9 mouse cellular contexts compared by ENCODE assay signal in the genomic region with DNA sequence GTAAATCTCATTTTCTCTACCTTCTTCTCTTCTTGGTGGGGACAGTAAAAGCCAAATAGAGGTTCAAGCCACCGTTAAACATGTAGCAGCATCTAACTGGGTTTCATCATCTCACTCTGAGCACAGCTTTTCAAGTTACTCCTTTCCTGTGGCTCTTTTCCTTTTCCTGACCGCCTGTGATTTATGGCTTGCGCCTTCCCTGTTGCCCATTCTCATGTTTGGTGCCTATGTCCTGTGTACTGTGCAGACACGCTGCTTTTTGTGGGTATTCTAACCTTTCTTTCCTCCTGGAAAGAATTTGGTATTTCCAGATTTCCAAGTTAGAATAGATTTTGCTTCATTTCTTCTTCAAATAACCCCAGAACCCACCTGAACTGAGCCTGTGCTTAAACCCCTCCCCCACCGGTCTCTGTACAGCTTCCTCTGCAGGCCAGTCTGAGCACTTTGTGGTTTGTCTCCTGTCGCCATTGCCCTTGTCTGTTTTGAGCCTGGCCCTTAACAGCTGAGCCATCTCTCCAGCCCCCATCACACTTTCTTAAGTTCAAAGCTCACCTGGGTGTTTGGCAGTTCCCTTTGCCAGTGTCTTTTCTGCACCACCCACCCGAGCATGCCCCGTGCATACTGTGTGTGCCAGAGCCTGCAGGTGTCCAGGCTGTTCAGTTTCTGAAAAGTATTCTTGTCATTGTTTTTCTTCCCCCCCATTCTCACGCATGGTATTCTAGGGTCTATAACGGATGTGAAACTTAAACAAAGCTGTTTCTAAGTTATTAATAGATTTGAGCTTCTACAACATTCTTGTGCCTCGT.
DNase-seq lines count a peak whose midpoint lies in the region; ATAC-seq lines count a peak whose summit lies in the region.
"Had no signal": no experiment of that assay in that cellular context is flagged by ENCODE, and none has a peak within 500 bp of the region (broad histone marks: within the 10 kb centered on the region; RNA-seq: fewer than 3 reads in every experiment).

No protein-coding gene starts in this region.

- H3K9me3 ChIP-seq in midbrain, embryonic 10.5 days (replicated peaks), result no peaks in the 10 kb centered on the region
- H3K9me3 ChIP-seq in midbrain, embryonic 11.5 days (ENCODE audit: control insufficient read depth, low read length), result no peaks in the 10 kb centered on the region
- no peaks in the 10 kb centered on the region for H3K9me3 ChIP-seq in neural tube, embryonic 15.5 days (replicated peaks)

- H3K27ac ChIP-seq in midbrain, embryonic 10.5 days (replicated peaks), result 0 out of 2 replicates have a peak overlapping the region, but pooled peaks have one; percentile 23
- no peak overlapping the region for H3K27ac ChIP-seq in midbrain, embryonic 11.5 days (ENCODE audit: low read depth, low read length)
- H3K27ac ChIP-seq in neural tube, embryonic 15.5 days (replicated peaks), result peak overlapping the region; percentile 81
- H3K27ac ChIP-seq: liver, embryonic 14.5 days had no signal

- H3K27me3 ChIP-seq in midbrain, embryonic 10.5 days (ENCODE audit: low read depth, poor library complexity, severe bottlenecking), result no peaks in the 10 kb centered on the region
- H3K27me3 ChIP-seq in midbrain, embryonic 11.5 days (ENCODE audit: control insufficient read depth, insufficient read depth, low read length), result no peaks in the 10 kb centered on the region
- H3K27me3 ChIP-seq in neural tube, embryonic 15.5 days (replicated peaks), result no peaks in the 10 kb centered on the region

- H3K4me3 ChIP-seq in midbrain, embryonic 10.5 days, result no peak overlapping the region
- no peak overlapping the region for H3K4me3 ChIP-seq in midbrain, embryonic 11.5 days (ENCODE audit: low read depth, low read length)
- H3K4me3 ChIP-seq in neural tube, embryonic 15.5 days (replicated peaks), result no peak overlapping the region

- H3K4me1 ChIP-seq in midbrain, embryonic 10.5 days, result peaks cover 23% of the 10 kb centered on the region
- 0 out of 2 replicates have a peak, but pooled peaks cover 8% of the 10 kb centered on the region for H3K4me1 ChIP-seq in midbrain, embryonic 11.5 days (ENCODE audit: control insufficient read depth, insufficient read depth, low read length)
- peaks cover 30% of the 10 kb centered on the region for H3K4me1 ChIP-seq in neural tube, embryonic 15.5 days

- no peak overlapping the region for H3K9ac ChIP-seq in midbrain, embryonic 11.5 days (ENCODE audit: low read length)
- H3K9ac ChIP-seq in neural tube, embryonic 15.5 days (replicated peaks), result no peak overlapping the region
- H3K9ac ChIP-seq: liver, embryonic 14.5 days had no signal

- peak; percentile 69 for DNase-seq in cerebellum, adult 11-12 months
- no peak for DNase-seq in cerebellum, postnatal 4 days (ENCODE audit: low spot score in 2 of 2)
- no peak for DNase-seq in midbrain, embryonic 10.5 days (ENCODE audit: low spot score)
- DNase-seq in midbrain, embryonic 11.5 days (ENCODE audit: low spot score, missing footprints), result no peak
- DNase-seq in kidney, postnatal 25 days, result peak; percentile 51 to 66
- DNase-seq in urinary bladder, postnatal 36 days (ENCODE audit: low spot score in 2 of 2), result no peak
- no peak for DNase-seq in retina, postnatal 1 day

- no peaks in the 10 kb centered on the region for H3K36me3 ChIP-seq in midbrain, embryonic 10.5 days
- H3K36me3 ChIP-seq in midbrain, embryonic 11.5 days (ENCODE audit: control insufficient read depth, insufficient read depth, low read length), result no peaks in the 10 kb centered on the region
- no peaks in the 10 kb centered on the region for H3K36me3 ChIP-seq in neural tube, embryonic 15.5 days

- no peak for ATAC-seq in midbrain, embryonic 11.5 days (ENCODE audit: low FRiP score)
- no peak for ATAC-seq in neural tube, embryonic 15.5 days (ENCODE audit: low FRiP score)

- H3K4me2 ChIP-seq in midbrain, embryonic 11.5 days, result no peak overlapping the region
- no peak overlapping the region for H3K4me2 ChIP-seq in neural tube, embryonic 15.5 days

- 89% methylated on average over 11 of the region's 11 CpGs for WGBS in midbrain, embryonic 10.5 days
- 84% methylated on average over 11 of the region's 11 CpGs for WGBS in midbrain, embryonic 11.5 days
- WGBS in neural tube, embryonic 15.5 days, result 69% methylated on average over 11 of the region's 11 CpGs

Comparison
In these comparisons a context has a peak if more than half of its experiments do, and no peak if none do; other contexts are left out.
1. DNase-seq: peak in cerebellum, adult 11-12 months (single experiment) and kidney, postnatal 25 days (2 of 2); none in cerebellum, postnatal 4 days (0 of 2), midbrain, embryonic 10.5 days (single experiment), midbrain, embryonic 11.5 days (single experiment), urinary bladder, postnatal 36 days (0 of 2) and retina, postnatal 1 day (single experiment).